Mouse (Mus musculus) thymus, postnatal 10 days (tissue): ENCODE data around the gene Dpysl4.

Experiments used
- DNase-seq, 2 experiments: peaks; one replicate each; pipeline ENCODE4 v3.0.0; 2021; ENCODE audit warnings: low spot score in 2 of 2

Dpysl4 gene

GRCm38 (mm10) chr7:139151116-139151515 is 65.3 kb downstream of the Dpysl4 start:
- no peak for DNase-seq
